Mouse (Mus musculus) embryonic facial prominence, embryonic 12.5 days (tissue): ENCODE measurements at regions not wholly inside any gene's neighbourhood (a gene's known extent, or its start where the extent isn't known, plus 50 kb on each side); places are given as distances from the start of the nearest gene placed in this dataset.

ENCODE experiments used
- ATAC-seq: fragments of 200-750 bp; cut with Nextera tagmentation; 2 replicates; pipeline ENCODE4 v1.8.0; 2017; ENCODE audit not compliant: insufficient number of reproducible peaks, insufficient read depth, low FRiP score, low TSS enrichment
- H3K27ac ChIP-seq: fragments of 300-500 bp; sonication (generic); 2 replicates; pipeline ENCODE4 v1.5.1; 2016; ENCODE audit warnings: mild to moderate bottlenecking
- H3K27me3 ChIP-seq: fragments of 300-500 bp; sonication (generic); 2 replicates; pipeline ENCODE4 v1.6.1; 2016; ENCODE audit warnings: mild to moderate bottlenecking, moderate library complexity
- H3K36me3 ChIP-seq: fragments of 300-500 bp; sonication (generic); 2 replicates; pipeline ENCODE4 v1.6.1; 2016; ENCODE audit warnings: mild to moderate bottlenecking
- H3K4me1 ChIP-seq: fragments of 300-500 bp; sonication (generic); 2 replicates; pipeline ENCODE4 v1.6.1; 2016
- H3K4me2 ChIP-seq: fragments of 300-500 bp; sonication (generic); replicated peaks from 2 replicates; pipeline ENCODE4 v1.6.1; 2016; ENCODE audit warnings: mild to moderate bottlenecking, moderate library complexity
- H3K4me3 ChIP-seq: fragments of 300-500 bp; sonication (generic); 2 replicates; pipeline ENCODE4 v1.5.1; 2016; ENCODE audit warnings: mild to moderate bottlenecking
- H3K9ac ChIP-seq: fragments of 300-500 bp; sonication (generic); 2 replicates; pipeline ENCODE4 v1.6.1; 2016; ENCODE audit warnings: mild to moderate bottlenecking, moderate library complexity
- H3K9me3 ChIP-seq: fragments of 300-500 bp; sonication (generic); 2 replicates; pipeline ENCODE4 v1.6.1; 2016; ENCODE audit warnings: mild to moderate bottlenecking, moderate library complexity
- WGBS: fragments of 180-500 bp; shearing (Covaris S2); methylation state at CpG from one replicate; pipeline ENCODE4 v1.1.7; 2016; 5-methylcytosine and 5-hydroxymethylcytosine counted together

- H3K4me3 ChIP-seq, result no peak overlapping the region
- H3K4me2 ChIP-seq, result no peak overlapping the region
- H3K36me3 ChIP-seq, result no peaks in the 10 kb centered on the region
Observed at GRCm38 (mm10) chr11:57958233-57958632, 50.6 kb upstream of the Larp1 start.

DNA sequence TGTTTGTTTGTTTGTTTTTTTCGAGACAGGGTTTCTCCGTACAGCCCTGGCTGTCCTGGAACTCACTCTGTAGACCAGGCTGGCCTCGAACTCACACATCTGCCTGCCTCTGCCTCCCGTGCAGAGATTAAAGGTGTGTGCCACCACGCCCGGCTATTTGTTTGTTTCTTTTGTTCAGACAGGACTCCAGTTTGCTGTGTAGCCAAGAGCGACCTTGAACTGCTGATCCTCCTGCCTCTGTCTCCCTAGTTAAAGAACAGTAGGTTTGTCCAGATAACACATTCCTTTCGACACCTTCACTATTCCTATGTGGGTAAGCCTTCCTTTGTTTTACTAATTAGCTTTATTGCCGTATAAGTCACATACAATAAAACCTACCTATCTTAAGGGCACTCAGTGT lies 52.0 kb upstream of the Larp1 start:
- Histone ChIP-seq H3K9ac (no peak overlapping the region), H3K36me3 (no peaks in the 10 kb centered on the region), H3K4me3 (no peak overlapping the region), H3K27me3 (no peaks in the 10 kb centered on the region), H3K27ac (no peak overlapping the region), H3K4me2 (no peak overlapping the region), H3K9me3 (no peaks in the 10 kb centered on the region), H3K4me1 (no peaks in the 10 kb centered on the region)
- 86% methylated on average over 9 of the region's 9 CpGs for WGBS
- no peak for ATAC-seq

More at GRCm38 (mm10) chr11:57958233-57958632, 50.6 kb upstream of the Larp1 start:
- Histone ChIP-seq H3K4me1 (no peaks in the 10 kb centered on the region), H3K9ac (no peak overlapping the region), H3K27ac (no peak overlapping the region), H3K9me3 (no peaks in the 10 kb centered on the region), H3K27me3 (no peaks in the 10 kb centered on the region)
- 78% methylated on average over 7 of the region's 7 CpGs for WGBS
- ATAC-seq, result no peak

- H3K4me2 ChIP-seq, result no peak overlapping the region
- no peak overlapping the region for H3K27ac ChIP-seq
- H3K27me3 ChIP-seq, result no peaks in the 10 kb centered on the region
- H3K4me3 ChIP-seq, result no peak overlapping the region
- no peak overlapping the region for H3K9ac ChIP-seq
- no peak for ATAC-seq
- no peaks in the 10 kb centered on the region for H3K9me3 ChIP-seq
- 90% methylated on average over 2 of the region's 2 CpGs for WGBS
- H3K4me1 ChIP-seq, result no peaks in the 10 kb centered on the region
- no peaks in the 10 kb centered on the region for H3K36me3 ChIP-seq
Observed at GRCm38 (mm10) chr11:57956076-57956475, 52.8 kb upstream of the Larp1 start.

GRCm38 (mm10) chr11:57955476-57955875 lies 53.4 kb upstream of the Larp1 start:
- Histone ChIP-seq H3K36me3 (no peaks in the 10 kb centered on the region), H3K4me1 (no peaks in the 10 kb centered on the region), H3K27ac (no peak overlapping the region), H3K9me3 (no peaks in the 10 kb centered on the region), H3K27me3 (no peaks in the 10 kb centered on the region), H3K4me2 (no peak overlapping the region), H3K9ac (no peak overlapping the region), H3K4me3 (no peak overlapping the region)
- WGBS, result 92% methylated on average over 7 of the region's 7 CpGs
- no peak for ATAC-seq

GRCm38 (mm10) chr11:57954510-57955184 lies 54.2 kb upstream of the Larp1 start:
- WGBS, result 70% methylated on average over 10 of the region's 10 CpGs
- H3K36me3 ChIP-seq, result no peaks in the 10 kb centered on the region
- H3K4me2 ChIP-seq, result no peak overlapping the region
- H3K9me3 ChIP-seq, result no peaks in the 10 kb centered on the region
- H3K4me3 ChIP-seq, result no peak overlapping the region
- no peak for ATAC-seq
- H3K4me1 ChIP-seq, result no peaks in the 10 kb centered on the region
- H3K9ac ChIP-seq, result no peak overlapping the region
- H3K27ac ChIP-seq, result 0 out of 2 replicates have a peak overlapping the region, but pooled peaks have one; percentile 17
- no peaks in the 10 kb centered on the region for H3K27me3 ChIP-seq

- no peak overlapping the region for H3K9ac ChIP-seq
- no peaks in the 10 kb centered on the region for H3K27me3 ChIP-seq
- 56% methylated on average over 7 of the region's 7 CpGs for WGBS
- ATAC-seq, result no peak
- no peak overlapping the region for H3K4me3 ChIP-seq
- H3K36me3 ChIP-seq, result no peaks in the 10 kb centered on the region
- H3K27ac ChIP-seq, result no peak overlapping the region
- no peaks in the 10 kb centered on the region for H3K4me1 ChIP-seq
- no peak overlapping the region for H3K4me2 ChIP-seq
- H3K9me3 ChIP-seq, result no peaks in the 10 kb centered on the region
Observed at GRCm38 (mm10) chr11:57953694-57954093, 55.2 kb upstream of the Larp1 start.

DNA sequence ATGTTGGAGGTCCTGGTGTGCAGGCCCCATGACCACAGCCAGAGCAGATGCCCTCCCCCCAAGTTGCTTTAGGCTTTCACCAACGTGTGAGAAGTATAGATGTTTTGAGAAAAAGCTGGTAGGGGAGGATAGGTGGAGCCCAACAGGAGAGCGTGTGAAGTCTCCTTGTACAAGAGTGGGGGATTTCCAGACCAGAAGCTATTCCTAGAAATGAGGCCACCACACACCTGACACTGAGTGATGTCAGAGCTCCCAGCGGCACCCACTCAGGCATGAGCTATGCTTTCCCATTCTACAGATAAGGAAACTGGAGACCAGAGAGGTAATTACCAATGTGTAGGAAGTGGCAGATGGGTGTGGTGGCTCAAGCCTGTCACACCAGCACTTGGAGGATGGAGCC lies 56.2 kb upstream of the Larp1 start:
- Histone ChIP-seq H3K27me3 (no peaks in the 10 kb centered on the region), H3K36me3 (no peaks in the 10 kb centered on the region), H3K9me3 (no peaks in the 10 kb centered on the region), H3K9ac (no peak overlapping the region), H3K27ac (no peak overlapping the region), H3K4me3 (no peak overlapping the region), H3K4me1 (no peaks in the 10 kb centered on the region), H3K4me2 (no peak overlapping the region)
- WGBS, result 71% methylated on average over 3 of the region's 3 CpGs
- ATAC-seq, result no peak

GRCm38 (mm10) chr11:57951541-57952326 lies 57.1 kb upstream of the Larp1 start:
- H3K9me3 ChIP-seq, result no peaks in the 10 kb centered on the region
- no peak overlapping the region for H3K4me3 ChIP-seq
- ATAC-seq, result no peak
- H3K9ac ChIP-seq, result no peak overlapping the region
- H3K27ac ChIP-seq, result no peak overlapping the region
- WGBS, result 79% methylated on average over 20 of the region's 20 CpGs
- no peaks in the 10 kb centered on the region for H3K27me3 ChIP-seq
- no peaks in the 10 kb centered on the region for H3K4me1 ChIP-seq
- H3K36me3 ChIP-seq, result no peaks in the 10 kb centered on the region
- H3K4me2 ChIP-seq, result no peak overlapping the region

- ATAC-seq, result no peak
- no peak overlapping the region for H3K4me3 ChIP-seq
- H3K9ac ChIP-seq, result no peak overlapping the region
- H3K36me3 ChIP-seq, result no peaks in the 10 kb centered on the region
- 3% methylated on average over 4 of the region's 4 CpGs for WGBS
- no peaks in the 10 kb centered on the region for H3K4me1 ChIP-seq
- H3K4me2 ChIP-seq, result no peak overlapping the region
- no peak overlapping the region for H3K27ac ChIP-seq
- H3K27me3 ChIP-seq, result no peaks in the 10 kb centered on the region
- H3K9me3 ChIP-seq, result no peaks in the 10 kb centered on the region
Observed at GRCm38 (mm10) chr11:57950989-57951388, 57.9 kb upstream of the Larp1 start.

DNA sequence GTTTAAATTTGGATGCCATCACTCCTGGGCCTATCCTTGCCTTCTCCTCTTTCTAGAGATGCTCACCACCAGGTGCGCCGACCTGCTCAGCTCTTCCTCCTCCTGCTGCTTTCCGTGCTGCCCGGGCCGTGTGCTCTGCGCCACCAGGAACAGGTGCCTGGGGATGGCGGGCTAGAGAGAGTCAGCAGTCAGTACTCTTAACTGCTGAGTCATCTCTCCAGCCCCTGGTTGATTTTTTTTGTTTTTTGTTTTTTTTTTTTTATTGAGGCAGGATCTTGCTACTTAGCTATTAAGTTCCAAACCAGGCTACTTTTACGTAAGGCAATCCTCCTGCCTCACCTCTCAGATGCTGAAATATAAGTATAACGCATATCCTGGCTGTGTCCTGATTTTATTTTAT lies 59.8 kb upstream of the Larp1 start:
- Histone ChIP-seq H3K27ac (no peak overlapping the region), H3K9me3 (no peaks in the 10 kb centered on the region), H3K36me3 (no peaks in the 10 kb centered on the region), H3K9ac (no peak overlapping the region), H3K4me1 (no peaks in the 10 kb centered on the region), H3K4me2 (no peak overlapping the region), H3K4me3 (no peak overlapping the region), H3K27me3 (no peaks in the 10 kb centered on the region)
- ATAC-seq, result no peak
- WGBS, result 69% methylated on average over 9 of the region's 9 CpGs

DNA sequence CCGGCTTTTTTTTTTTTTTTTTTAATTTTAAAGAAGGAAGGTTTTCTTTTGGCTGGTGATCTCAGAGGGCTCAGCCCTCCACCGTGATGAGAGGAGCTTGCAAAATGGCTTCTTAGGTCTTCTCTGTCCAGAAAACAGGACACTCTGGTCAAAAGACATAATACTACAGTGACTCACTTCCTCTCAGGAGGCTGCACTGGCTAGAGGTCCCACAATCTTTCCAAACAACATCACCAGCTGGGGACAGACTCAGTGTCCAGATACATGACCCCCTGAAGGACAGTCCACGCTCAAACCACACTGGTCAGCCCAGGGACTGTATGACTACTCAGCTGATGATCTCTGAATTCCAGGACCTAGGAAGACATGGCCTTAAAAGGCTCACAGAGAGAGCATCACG lies 61.5 kb upstream of the Larp1 start:
- Histone ChIP-seq H3K9ac (no peak overlapping the region), H3K4me3 (no peak overlapping the region), H3K36me3 (no peaks in the 10 kb centered on the region), H3K9me3 (no peaks in the 10 kb centered on the region), H3K4me1 (no peaks in the 10 kb centered on the region), H3K27me3 (no peaks in the 10 kb centered on the region), H3K27ac (no peak overlapping the region), H3K4me2 (no peak overlapping the region)
- no peak for ATAC-seq
- 76% methylated on average over 4 of the region's 4 CpGs for WGBS

GRCm38 (mm10) chr11:57934391-57934850 lies 74.4 kb upstream of the Larp1 start:
- H3K9me3 ChIP-seq, result no peaks in the 10 kb centered on the region
- H3K27me3 ChIP-seq, result peaks cover 10% of the 10 kb centered on the region
- no peak overlapping the region for H3K27ac ChIP-seq
- peak overlapping the region; percentile 23 for H3K4me3 ChIP-seq
- H3K36me3 ChIP-seq, result no peaks in the 10 kb centered on the region
- H3K4me1 ChIP-seq, result 0 out of 2 replicates have a peak, but pooled peaks cover 4% of the 10 kb centered on the region
- ATAC-seq, result peak; percentile 67
- H3K4me2 ChIP-seq, result peak overlapping the region; percentile 49
- 13% methylated on average over 13 of the region's 13 CpGs for WGBS
- H3K9ac ChIP-seq, result peak overlapping the region; percentile 40
